Mouse (Mus musculus) stomach, postnatal 0 days (tissue): Measurements from ENCODE around the gene Mtch2. TPM values are rescaled to one million over a fixed set of nuclear protein-coding genes. Genes with fewer than 3 reads are reported as not detected.

Experiments
- ATAC-seq: fragments of 200-750 bp; cut with Nextera tagmentation; 2 replicates; pipeline ENCODE4 v1.8.0; 2017; ENCODE audit not compliant: low FRiP score, low TSS enrichment
- DNase-seq: peaks from one replicate; pipeline ENCODE4 v3.0.0-alpha.2; 2016; ENCODE audit warnings: low spot score
- H3K27ac ChIP-seq: fragments of 300-500 bp; sonication (generic); replicated peaks from 2 replicates; pipeline ENCODE4 v1.5.1; 2014; ENCODE audit warnings: mild to moderate bottlenecking, control low read depth
- H3K27me3 ChIP-seq: fragments of 300-500 bp; sonication (generic); 2 replicates; pipeline ENCODE4 v1.6.1; 2014; ENCODE audit warnings: low read length; ENCODE audit not compliant: control insufficient read depth, insufficient read depth
- H3K36me3 ChIP-seq: fragments of 300-500 bp; sonication (generic); 2 replicates; pipeline ENCODE4 v1.6.1; 2014; ENCODE audit warnings: low read length, mixed read lengths; ENCODE audit not compliant: control insufficient read depth, insufficient read depth
- H3K4me1 ChIP-seq: fragments of 300-500 bp; sonication (generic); replicated peaks from 2 replicates; pipeline ENCODE4 v1.6.1; 2014; ENCODE audit warnings: antibody characterized with exemption; ENCODE audit not compliant: control insufficient read depth, insufficient read depth
- H3K4me2 ChIP-seq: fragments of 300-500 bp; sonication (generic); replicated peaks from 2 replicates; pipeline ENCODE4 v1.6.1; 2014; ENCODE audit warnings: low read depth, mild to moderate bottlenecking, control low read depth, moderate library complexity
- H3K4me3 ChIP-seq: fragments of 300-500 bp; sonication (generic); 2 replicates; pipeline ENCODE4 v1.5.1; 2014; ENCODE audit warnings: low read depth, low read length, control low read depth
- H3K9ac ChIP-seq: fragments of 300-500 bp; sonication (generic); 2 replicates; pipeline ENCODE4 v1.6.1; 2014; ENCODE audit warnings: mild to moderate bottlenecking, low read length, control low read depth, mixed read lengths
- H3K9me3 ChIP-seq: fragments of 300-500 bp; sonication (generic); 2 replicates; pipeline ENCODE4 v1.6.1; 2016; ENCODE audit warnings: low read length; ENCODE audit not compliant: control insufficient read depth
- CTCF ChIP-seq: IDR thresholded peaks from 2 replicates; pipeline ENCODE4 v1.5.1; 2016; ENCODE audit warnings: antibody characterized with exemption, low read depth, mild to moderate bottlenecking, moderate library complexity
- EP300 ChIP-seq: optimal IDR thresholded peaks from 2 replicates; pipeline ENCODE3; 2016; ENCODE audit warnings: antibody characterized with exemption
- WGBS: fragments of 180-500 bp; shearing (Covaris S2); extraction: QIAGEN DNeasy Blood & Tissue Kit; methylation state at CpG from one replicate; pipeline ENCODE4 v1.1.7; 2014; 5-methylcytosine and 5-hydroxymethylcytosine counted together
- polyA plus RNA-seq: library from polyadenylated mRNA; unstranded; fragments of >200 nt; fragmentation: Nextera tagmentation; extraction: Ambion mirVana; gene quantifications from 2 replicates; pipeline ENCODE4 v1.2.1, GENCODE M21; 2015

Mtch2 gene
- polyA plus RNA-seq, 1 experiment from 2014 or later: 151 TPM

DNA sequence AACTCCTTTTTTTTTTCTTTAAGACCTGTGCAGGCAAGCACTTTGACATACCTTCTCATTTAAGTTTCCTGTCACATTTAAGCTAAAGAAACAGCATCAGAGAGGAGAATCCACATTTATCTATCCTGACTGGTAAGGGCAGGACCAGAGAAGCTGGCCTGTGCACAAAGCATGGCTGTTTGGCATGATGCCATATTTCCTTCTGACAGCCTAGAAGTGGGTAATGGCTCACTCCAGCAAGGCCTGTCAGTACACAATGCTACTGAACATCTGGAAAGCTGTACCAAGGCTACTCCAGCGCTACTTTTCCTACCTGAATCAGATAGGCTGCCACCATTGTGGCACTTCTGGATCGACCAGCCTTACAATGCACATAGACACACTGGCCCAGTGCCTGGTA lies 66.7 kb downstream of the Mtch2 start:
- no peak overlapping the region for H3K4me3 ChIP-seq
- 42% methylated on average over 2 of the region's 2 CpGs for WGBS
- ATAC-seq (no peak), DNase-seq (peak; percentile 38)
- no peak overlapping the region for H3K4me2 ChIP-seq
- H3K9ac ChIP-seq: no peak overlapping the region
- peaks cover 6% of the 10 kb centered on the region; the same call in 1 of the 2 replicates for H3K4me1 ChIP-seq
- H3K36me3 ChIP-seq: peaks cover 19% of the 10 kb centered on the region
- H3K9me3 ChIP-seq: no peaks in the 10 kb centered on the region
- H3K27me3 ChIP-seq: no peaks in the 10 kb centered on the region
- TF ChIP-seq EP300 (no peak), CTCF (no peak)
- no peak overlapping the region for H3K27ac ChIP-seq

DNA sequence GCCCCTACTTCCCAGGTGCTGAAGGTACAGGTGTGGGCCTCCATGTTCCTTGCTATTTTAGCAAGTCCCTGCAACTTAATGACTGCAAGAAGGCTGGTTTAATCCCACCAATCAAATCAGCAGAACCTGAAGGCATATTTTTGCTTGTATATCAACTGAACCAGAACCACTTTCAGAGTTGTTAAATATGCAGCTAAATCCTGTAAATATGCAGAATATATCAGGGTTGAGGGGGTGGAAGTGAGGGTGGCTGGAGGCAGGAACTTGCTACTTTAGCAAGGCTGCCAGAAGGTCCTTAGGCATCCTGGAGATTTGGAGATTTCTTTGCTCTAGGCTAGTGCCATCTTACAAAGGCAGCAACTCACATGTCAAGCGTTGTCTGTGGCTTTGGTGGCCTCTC lies 68.6 kb downstream of the Mtch2 start:
- no peak overlapping the region for H3K4me2 ChIP-seq
- H3K9me3 ChIP-seq: no peaks in the 10 kb centered on the region
- H3K9ac ChIP-seq: no peak overlapping the region
- TF ChIP-seq EP300 (no peak), CTCF (no peak)
- H3K27ac ChIP-seq: no peak overlapping the region
- no peak for ATAC-seq
- DNase-seq: no peak
- peaks cover 7% of the 10 kb centered on the region for H3K36me3 ChIP-seq
- no peaks in the 10 kb centered on the region for H3K27me3 ChIP-seq
- 52% methylated on average over 1 of the region's 1 CpGs for WGBS
- peaks cover 6% of the 10 kb centered on the region; the same call in 1 of the 2 replicates for H3K4me1 ChIP-seq
- H3K4me3 ChIP-seq: no peak overlapping the region

Other genes with a start within 250 kb of the Mtch2 start
- 8.1 and 8.4 TPM in 2 replicates for gene Nup160, start 169.9 kb upstream of the Mtch2 start, polyA plus RNA-seq
- gene Fnbp4, start 101.8 kb upstream of the Mtch2 start, polyA plus RNA-seq: 26.3 and 31.0 TPM in 2 replicates
- 0.28 and 0.35 TPM in 2 replicates for gene Agbl2, start 64.4 kb upstream of the Mtch2 start, polyA plus RNA-seq
- 19.4 and 20.7 TPM in 2 replicates for gene C1qtnf4, start 38.7 kb downstream of the Mtch2 start, polyA plus RNA-seq
- gene Kbtbd4, start 57.6 kb downstream of the Mtch2 start, polyA plus RNA-seq: 16.4 and 18.4 TPM in 2 replicates
- gene Ndufs3, start 57.7 kb downstream of the Mtch2 start, polyA plus RNA-seq: 224 and 230 TPM in 2 replicates
- 31.0 and 33.7 TPM in 2 replicates for gene Celf1, start 93.2 kb downstream of the Mtch2 start, polyA plus RNA-seq
- gene Rapsn, start 188.5 kb downstream of the Mtch2 start, polyA plus RNA-seq: 1.3 and 1.8 TPM in 2 replicates
- gene Psmc3, start 206.9 kb downstream of the Mtch2 start, polyA plus RNA-seq: 203 and 211 TPM in 2 replicates
- gene Slc39a13, start 223.3 kb downstream of the Mtch2 start, polyA plus RNA-seq: 19.1 and 19.4 TPM in 2 replicates
- 6.4 and 7.0 TPM in 2 replicates for gene Spi1, start 235.2 kb downstream of the Mtch2 start, polyA plus RNA-seq